ENCODE assay signal across 17 mouse cellular contexts in genomic region chr12:40791221-40791620, GRCm38 (mm10).
DNase-seq lines count a peak whose midpoint lies in the region; ATAC-seq and TF ChIP-seq lines count a peak whose summit lies in the region.
"Had no signal": no experiment of that assay in that cellular context is flagged by ENCODE, and none has a peak within 500 bp of the region (broad histone marks: within the 10 kb centered on the region; RNA-seq: fewer than 3 reads in every experiment).

No protein-coding gene starts in this region.

- DNase-seq in kidney, postnatal 0 days (ENCODE audit: low spot score): peak; percentile 75
- no peak for DNase-seq in kidney, postnatal 4 days
- no peak for DNase-seq in midbrain, embryonic 11.5 days (ENCODE audit: low spot score, missing footprints)
- DNase-seq in Muller cell, postnatal 12 days (ENCODE audit: inconsistent ontology term): peak; percentile 40
- DNase-seq in frontal cortex, postnatal 36 days (ENCODE audit: low spot score in 2 of 2): no peak
- DNase-seq: adrenal gland, adult 2 months; adrenal gland, postnatal 25 days; cerebellum, adult 2 months; cerebellum, postnatal 10 days; gastrocnemius, postnatal 25 days had no signal

- H3K4me3 ChIP-seq in hindbrain, embryonic 13.5 days: no peak overlapping the region
- H3K4me3 ChIP-seq in hindbrain, embryonic 12.5 days: no peak overlapping the region
- no peak overlapping the region for H3K4me3 ChIP-seq in kidney, postnatal 0 days (replicated peaks; ENCODE audit: low read depth, low read length)
- H3K4me3 ChIP-seq in midbrain, embryonic 13.5 days (replicated peaks): no peak overlapping the region
- H3K4me3 ChIP-seq in midbrain, embryonic 11.5 days (ENCODE audit: low read depth, low read length): no peak overlapping the region
- H3K4me3 ChIP-seq: embryonic facial prominence, embryonic 10.5 days; forebrain, embryonic 13.5 days; heart, embryonic 12.5 days had no signal

- H3K36me3 ChIP-seq in hindbrain, embryonic 13.5 days: no peaks in the 10 kb centered on the region; the same call in 1 of the 2 replicates
- H3K36me3 ChIP-seq in hindbrain, embryonic 12.5 days: no peaks in the 10 kb centered on the region
- H3K36me3 ChIP-seq in kidney, postnatal 0 days (ENCODE audit: insufficient read depth, low read length): no peaks in the 10 kb centered on the region
- H3K36me3 ChIP-seq in midbrain, embryonic 13.5 days: no peaks in the 10 kb centered on the region
- H3K36me3 ChIP-seq in midbrain, embryonic 11.5 days (ENCODE audit: control insufficient read depth, insufficient read depth, low read length): no peaks in the 10 kb centered on the region
- H3K36me3 ChIP-seq: embryonic facial prominence, embryonic 10.5 days; heart, embryonic 12.5 days had no signal

- peaks cover 45% of the 10 kb centered on the region for H3K4me1 ChIP-seq in hindbrain, embryonic 13.5 days (replicated peaks)
- H3K4me1 ChIP-seq in hindbrain, embryonic 12.5 days: peaks cover 18% of the 10 kb centered on the region
- 0 out of 2 replicates have a peak, but pooled peaks cover 3% of the 10 kb centered on the region for H3K4me1 ChIP-seq in kidney, postnatal 0 days (replicated peaks; ENCODE audit: insufficient read depth, low read length)
- H3K4me1 ChIP-seq in midbrain, embryonic 13.5 days (replicated peaks): peaks cover 41% of the 10 kb centered on the region
- H3K4me1 ChIP-seq in midbrain, embryonic 11.5 days (ENCODE audit: control insufficient read depth, insufficient read depth, low read length): peaks cover 11% of the 10 kb centered on the region

- H3K27me3 ChIP-seq in hindbrain, embryonic 13.5 days: no peaks in the 10 kb centered on the region
- no peaks in the 10 kb centered on the region for H3K27me3 ChIP-seq in hindbrain, embryonic 12.5 days
- no peaks in the 10 kb centered on the region for H3K27me3 ChIP-seq in kidney, postnatal 0 days (ENCODE audit: insufficient read depth, low read length)
- H3K27me3 ChIP-seq in midbrain, embryonic 13.5 days: 0 out of 2 replicates have a peak, but pooled peaks cover 2% of the 10 kb centered on the region
- no peaks in the 10 kb centered on the region for H3K27me3 ChIP-seq in midbrain, embryonic 11.5 days (ENCODE audit: control insufficient read depth, insufficient read depth, low read length)
- H3K27me3 ChIP-seq: CH12.LX had no signal

- TF ChIP-seq CTCF in kidney, postnatal 0 days (IDR thresholded peaks at IDR 0.05; ENCODE audit: low read depth): no peak

- 35% methylated on average over 5 of the region's 5 CpGs for WGBS in hindbrain, embryonic 13.5 days
- 55% methylated on average over 5 of the region's 5 CpGs for WGBS in hindbrain, embryonic 12.5 days
- WGBS in kidney, postnatal 0 days: 39% methylated on average over 5 of the region's 5 CpGs
- WGBS in midbrain, embryonic 13.5 days: 43% methylated on average over 5 of the region's 5 CpGs
- 69% methylated on average over 5 of the region's 5 CpGs for WGBS in midbrain, embryonic 11.5 days

- ATAC-seq in hindbrain, embryonic 13.5 days (ENCODE audit: low FRiP score): no peak
- no peak for ATAC-seq in hindbrain, embryonic 12.5 days (ENCODE audit: low FRiP score)
- no peak for ATAC-seq in kidney, postnatal 0 days (replicated peaks; ENCODE audit: low FRiP score, low read depth)
- ATAC-seq in midbrain, embryonic 13.5 days: no peak
- ATAC-seq in midbrain, embryonic 11.5 days (ENCODE audit: low FRiP score): no peak
- ATAC-seq: forebrain, embryonic 13.5 days had no signal

- no peak overlapping the region for H3K9ac ChIP-seq in hindbrain, embryonic 13.5 days
- no peak overlapping the region for H3K9ac ChIP-seq in hindbrain, embryonic 12.5 days
- no peak overlapping the region for H3K9ac ChIP-seq in kidney, postnatal 0 days (ENCODE audit: low read depth, low read length)
- H3K9ac ChIP-seq in midbrain, embryonic 13.5 days (replicated peaks): no peak overlapping the region
- no peak overlapping the region for H3K9ac ChIP-seq in midbrain, embryonic 11.5 days (ENCODE audit: low read length)
- H3K9ac ChIP-seq: forebrain, embryonic 13.5 days; heart, embryonic 12.5 days had no signal

- H3K9me3 ChIP-seq in hindbrain, embryonic 13.5 days: no peaks in the 10 kb centered on the region
- no peaks in the 10 kb centered on the region for H3K9me3 ChIP-seq in hindbrain, embryonic 12.5 days (replicated peaks)
- H3K9me3 ChIP-seq in kidney, postnatal 0 days (replicated peaks; ENCODE audit: low read length): no peaks in the 10 kb centered on the region
- H3K9me3 ChIP-seq in midbrain, embryonic 13.5 days: no peaks in the 10 kb centered on the region
- H3K9me3 ChIP-seq in midbrain, embryonic 11.5 days (ENCODE audit: control insufficient read depth, low read length): no peaks in the 10 kb centered on the region
- H3K9me3 ChIP-seq: embryonic facial prominence, embryonic 10.5 days; forebrain, embryonic 13.5 days; heart, embryonic 12.5 days had no signal

- peak overlapping the region; percentile 72 for H3K27ac ChIP-seq in hindbrain, embryonic 13.5 days
- H3K27ac ChIP-seq in hindbrain, embryonic 12.5 days: no peak overlapping the region
- H3K27ac ChIP-seq in kidney, postnatal 0 days: no peak overlapping the region
- 0 out of 2 replicates have a peak overlapping the region, but pooled peaks have one; percentile 27 for H3K27ac ChIP-seq in midbrain, embryonic 13.5 days
- no peak overlapping the region for H3K27ac ChIP-seq in midbrain, embryonic 11.5 days (ENCODE audit: low read depth, low read length)
- H3K27ac ChIP-seq: embryonic facial prominence, embryonic 10.5 days had no signal

- H3K4me2 ChIP-seq in hindbrain, embryonic 13.5 days: no peak overlapping the region
- H3K4me2 ChIP-seq in hindbrain, embryonic 12.5 days (replicated peaks): no peak overlapping the region
- no peak overlapping the region for H3K4me2 ChIP-seq in kidney, postnatal 0 days (ENCODE audit: low read length)
- H3K4me2 ChIP-seq in midbrain, embryonic 13.5 days (replicated peaks): no peak overlapping the region
- H3K4me2 ChIP-seq in midbrain, embryonic 11.5 days: no peak overlapping the region
- H3K4me2 ChIP-seq: heart, embryonic 12.5 days had no signal

Comparison
In these comparisons a context has a peak if more than half of its experiments do, and no peak if none do; other contexts are left out.
1. H3K27ac ChIP-seq: peak in hindbrain, embryonic 13.5 days (single experiment) and midbrain, embryonic 13.5 days (single experiment); none in hindbrain, embryonic 12.5 days (single experiment), kidney, postnatal 0 days (single experiment) and midbrain, embryonic 11.5 days (single experiment).
2. DNase-seq: peak in kidney, postnatal 0 days (single experiment) and Muller cell, postnatal 12 days (single experiment); none in kidney, postnatal 4 days (0 of 2), midbrain, embryonic 11.5 days (single experiment) and frontal cortex, postnatal 36 days (0 of 2).